Mouse (Mus musculus): ENCODE measurements at regions not wholly inside any gene's neighbourhood (a gene's known extent, or its start where the extent isn't known, plus 50 kb on each side); places are given as distances from the start of the nearest gene placed in this dataset.

GRCm38 (mm10) chr19:50766171-50766570 is 87.7 kb upstream of the Sorcs1 start:
- Histone ChIP-seq H3K4me2 (ENCODE audit: low read depth) (no peak overlapping the region), H3K4me1 (ENCODE audit: control insufficient read depth, insufficient read depth, low read length) (no peaks in the 10 kb centered on the region), H3K9me3 (ENCODE audit: control insufficient read depth, low read length) (no peaks in the 10 kb centered on the region), H3K27me3 (ENCODE audit: control insufficient read depth, insufficient read depth, low read length) (no peaks in the 10 kb centered on the region), H3K27ac (ENCODE audit: low read depth, low read length) (no peak overlapping the region), H3K9ac (ENCODE audit: low read length) (no peak overlapping the region), H3K4me3 (ENCODE audit: low read depth, low read length) (no peak overlapping the region), H3K36me3 (ENCODE audit: control insufficient read depth, insufficient read depth, low read length) (no peaks in the 10 kb centered on the region)
- 49% methylated on average over 2 of the region's 2 CpGs for WGBS
- ATAC-seq (ENCODE audit: insufficient read depth, low FRiP score, low TSS enrichment) (peak; percentile 92), DNase-seq (ENCODE audit: low spot score) (peak; percentile 38)

All from neural tube, embryonic 11.5 days (tissue).